Comparison of ENCODE assay signal across 9 mouse cellular contexts in genomic region chr10:125370037-125370610, GRCm38 (mm10). TPM values are rescaled to one million over a fixed set of nuclear protein-coding genes. Genes with fewer than 3 reads are reported as not detected.
DNase-seq lines count a peak whose midpoint lies in the region; ATAC-seq and TF ChIP-seq lines count a peak whose summit lies in the region.
"Had no signal": no experiment of that assay in that cellular context is flagged by ENCODE, and none has a peak within 500 bp of the region (broad histone marks: within the 10 kb centered on the region; RNA-seq: fewer than 3 reads in every experiment).

No protein-coding gene starts in this region.

- no peak for TF ChIP-seq POLR2A in bone marrow, adult 2 months (IDR thresholded peaks at IDR 0.05; ENCODE audit: borderline replicate concordance, control insufficient read depth, low read depth, low read length)

- H3K9ac ChIP-seq in midbrain, embryonic 16.5 days (ENCODE audit: low read depth, low read length): no peak overlapping the region

- H3K36me3 ChIP-seq in heart, embryonic 10.5 days: no peaks in the 10 kb centered on the region
- peaks cover 3% of the 10 kb centered on the region; the same call in 1 of the 2 replicates for H3K36me3 ChIP-seq in midbrain, embryonic 16.5 days (ENCODE audit: control insufficient read depth, insufficient read depth, low read length)

- H3K9me3 ChIP-seq in heart, embryonic 10.5 days: no peaks in the 10 kb centered on the region
- H3K9me3 ChIP-seq in midbrain, embryonic 16.5 days (replicated peaks; ENCODE audit: control insufficient read depth, low read length, poor library complexity, severe bottlenecking): no peaks in the 10 kb centered on the region

- H3K27me3 ChIP-seq in heart, embryonic 10.5 days (ENCODE audit: insufficient read depth, poor library complexity, severe bottlenecking): no peaks in the 10 kb centered on the region
- H3K27me3 ChIP-seq in midbrain, embryonic 16.5 days (ENCODE audit: control insufficient read depth, insufficient read depth, low read depth, low read length): no peaks in the 10 kb centered on the region

- H3K4me3 ChIP-seq in heart, embryonic 10.5 days: no peak overlapping the region
- H3K4me3 ChIP-seq in bone marrow, adult 2 months (replicated peaks; ENCODE audit: control insufficient read depth, low read depth, low read length): peak overlapping the region; percentile 35
- no peak overlapping the region for H3K4me3 ChIP-seq in midbrain, embryonic 16.5 days (ENCODE audit: low read depth, low read length)

- no peak overlapping the region for H3K27ac ChIP-seq in heart, embryonic 10.5 days
- H3K27ac ChIP-seq in bone marrow, adult 2 months (ENCODE audit: control insufficient read depth, insufficient read depth, low read depth, low read length, poor library complexity): peak overlapping the region; percentile 45; the same call in 1 of the 2 replicates
- no peak overlapping the region for H3K27ac ChIP-seq in midbrain, embryonic 16.5 days (ENCODE audit: low read length)

- ATAC-seq in inflammation-experienced regulatory T-cells, adult 6 months: peak; percentile 35
- ATAC-seq in megakaryocyte-erythroid progenitor cell, adult 5-6 weeks (replicated peaks; ENCODE audit: low FRiP score, low TSS enrichment, poor library complexity, severe bottlenecking): peak; percentile 26; the same call in 1 of the 2 replicates
- ATAC-seq in midbrain, embryonic 16.5 days: no peak

- H3K4me2 ChIP-seq in midbrain, embryonic 16.5 days (ENCODE audit: low read length): no peak overlapping the region

- no peak for TF ChIP-seq CTCF in bone marrow, adult 2 months (IDR thresholded peaks at IDR 0.05; ENCODE audit: control insufficient read depth, insufficient read depth, low read length)

- 65% methylated on average over 8 of the region's 8 CpGs for WGBS in heart, embryonic 10.5 days
- WGBS in bone marrow, adult 2 months: 7% methylated on average over 8 of the region's 8 CpGs
- WGBS in midbrain, embryonic 16.5 days: 92% methylated on average over 8 of the region's 8 CpGs

- peak; percentile 38 to 67 for DNase-seq in heart, adult 18-20 months
- DNase-seq in heart, embryonic 10.5 days (ENCODE audit: low spot score): no peak
- DNase-seq in MN1 (ENCODE audit: low spot score): no peak
- DNase-seq in gastrocnemius, postnatal 36 days: no peak
- DNase-seq: cerebellum, adult 18-20 months had no signal

- intact Hi-C loops in gastrocnemius, postnatal 36 days (cut with DNase I): no loop called here

- H3K4me1 ChIP-seq in heart, embryonic 10.5 days: no peaks in the 10 kb centered on the region
- peaks cover 1% of the 10 kb centered on the region; the same call in 1 of the 2 replicates for H3K4me1 ChIP-seq in bone marrow, adult 2 months (ENCODE audit: control insufficient read depth, insufficient read depth, low read length)
- no peaks in the 10 kb centered on the region for H3K4me1 ChIP-seq in midbrain, embryonic 16.5 days (ENCODE audit: control insufficient read depth, insufficient read depth, low read length)

RNA-seq across cellular contexts. Expression of gene Slc16a7, which starts 19.1 kb away (rescaled TPM):
- total RNA-seq in heart, adult 18-20 months (2021): 10 to 100 TPM in 1 of 2 experiments, 1 to 10 TPM in 1; 9.8 to 19.9 TPM
- polyA plus RNA-seq in heart, embryonic 10.5 days (2016; fragmentation: Nextera tagmentation; extraction: Ambion mirVana): 4.6 TPM in 2 replicates
- polyA plus RNA-seq in bone marrow, adult 2 months (2011; ENCODE audit: insufficient read depth, insufficient read length, low replicate concordance, missing spikeins): 0.68 and 3.5 TPM in 2 replicates
- polyA plus RNA-seq in inflammation-experienced regulatory T-cells, adult 6 months (2017; shearing (Covaris generic)): under 1 TPM in 1 of 3 experiments, not detected in 2; 0.21 TPM
- total RNA-seq in megakaryocyte-erythroid progenitor cell, adult 5-6 weeks (2014; fragmentation: Nextera tagmentation): 0.52 TPM in 1 of 2 replicates, not detected in the other
- 0.50 and 5.6 TPM in 2 replicates for total RNA-seq in megakaryocyte-erythroid progenitor cell, adult 5-6 weeks (2017)
- 8.8 and 11.4 TPM in 2 replicates for polyA plus RNA-seq in midbrain, embryonic 16.5 days (2015; fragmentation: Nextera tagmentation; extraction: Ambion mirVana)
- total RNA-seq in gastrocnemius, postnatal 36 days (2021): 1 to 10 TPM; 2.5 to 4.4 TPM

Comparison
In these comparisons a context has a peak if more than half of its experiments do, and no peak if none do; other contexts are left out.
1. DNase-seq: peak in heart, adult 18-20 months (2 of 2); none in heart, embryonic 10.5 days (single experiment), MN1 (single experiment) and gastrocnemius, postnatal 36 days (0 of 2).